Mouse (Mus musculus): ENCODE measurements at regions not wholly inside any gene's neighbourhood (a gene's known extent, or its start where the extent isn't known, plus 50 kb on each side); places are given as distances from the start of the nearest gene placed in this dataset.

GRCm38 (mm10) chr2:128508244-128508605, 82.8 kb upstream of the Spdye4c start:
- TF ChIP-seq CTCF (conservative IDR thresholded peaks at IDR 0.05 in 1 of 2, IDR thresholded peaks at IDR 0.05 in 1 of 2; ENCODE audit: low read depth in 2 of 2, low read length in 2 of 2) = no peak
- no peak for TF ChIP-seq ELF1 (IDR thresholded peaks at IDR 0.05; ENCODE audit: low read depth, low read length)
- no peak for TF ChIP-seq POLR2A (IDR thresholded peaks at IDR 0.05; ENCODE audit: low read depth, low read length)
- TF ChIP-seq MXI1 (IDR thresholded peaks at IDR 0.05; ENCODE audit: low read depth, low read length) = no peak
- TF ChIP-seq SIN3A (IDR thresholded peaks at IDR 0.05; ENCODE audit: low read length) = no peak
- TF ChIP-seq BHLHE40 (IDR thresholded peaks at IDR 0.05; ENCODE audit: low read depth, low read length) = no peak
- no peak for TF ChIP-seq MYC (IDR thresholded peaks at IDR 0.05; ENCODE audit: low read depth, low read length)
- TF ChIP-seq MAFK (IDR thresholded peaks at IDR 0.05; ENCODE audit: insufficient replicate concordance, low read length) = no peak
- no peak for TF ChIP-seq CHD2 (IDR thresholded peaks at IDR 0.05; ENCODE audit: low read length)
- TF ChIP-seq EP300 (IDR thresholded peaks at IDR 0.05; ENCODE audit: low read length) = no peak
- no peak for TF ChIP-seq SMC3 (IDR thresholded peaks at IDR 0.05; ENCODE audit: low read depth, low read length)
- no peak for TF ChIP-seq HCFC1 (IDR thresholded peaks at IDR 0.05; ENCODE audit: low read depth, low read length)
- no peak for TF ChIP-seq NRF1 (IDR thresholded peaks at IDR 0.05; ENCODE audit: low read depth, low read length)

Data from CH12.LX (cell line).